Mouse (Mus musculus) mouse embryonic stem cell (cell line): ENCODE results near the gene Sorcs1.

Experiments
- in situ Hi-C, 2 experiments: fragments of 300-500 bp; cut with MboI; formaldehyde crosslinking; loops; 1 replicate in 1 of 2; 3 replicates in 1 of 2; pipeline ENCODE4 v1.14.3; 2019 to 2020; ENCODE audit warnings: low sequenced_read_pairs in 2 of 2, low pct_unique_long_range_greater_than_20kb in 1 of 2, mixed read lengths in 1 of 2; ENCODE audit not compliant: unreplicated experiment in 1 of 2

Gene Sorcs1

GRCm38 (mm10) chr19:50677903-50678896 is at the start of gene Sorcs1:
Gene Sorcs1 (minus strand): TSS chr19:50678646.
- in situ Hi-C loops = no loop called here

GRCm38 (mm10) chr19:50683277-50683676 is 4.8 kb upstream of the Sorcs1 start:
- in situ Hi-C loops = no loop called here

- in situ Hi-C loops = no loop called here
Measured at GRCm38 (mm10) chr19:50678946-50679345, 500 bp upstream of the Sorcs1 start.

GRCm38 (mm10) chr19:50676578-50677524 is 1.6 kb downstream of the Sorcs1 start:
- in situ Hi-C loops = no loop called here

- in situ Hi-C loops = no loop called here
Measured at GRCm38 (mm10) chr19:50674921-50675320, 3.5 kb downstream of the Sorcs1 start.

- in situ Hi-C loops = no loop called here
Measured at GRCm38 (mm10) chr19:50667516-50667915, 10.9 kb downstream of the Sorcs1 start.

- in situ Hi-C loops = no loop called here
Measured at GRCm38 (mm10) chr19:50664311-50664710, 14.1 kb downstream of the Sorcs1 start.

- in situ Hi-C loops = no loop called here
Measured at GRCm38 (mm10) chr19:50659144-50659543, 19.3 kb downstream of the Sorcs1 start.

- in situ Hi-C loops = no loop called here
Measured at GRCm38 (mm10) chr19:50652750-50653149, 25.7 kb downstream of the Sorcs1 start.

- in situ Hi-C loops = no loop called here
Measured at GRCm38 (mm10) chr19:50643836-50644235, 34.6 kb downstream of the Sorcs1 start.

- in situ Hi-C loops = no loop called here
Measured at GRCm38 (mm10) chr19:50642121-50642520, 36.3 kb downstream of the Sorcs1 start.

GRCm38 (mm10) chr19:50640251-50641032 is 38.0 kb downstream of the Sorcs1 start:
- in situ Hi-C loops = no loop called here

- in situ Hi-C loops = no loop called here
Measured at GRCm38 (mm10) chr19:50638176-50638575, 40.3 kb downstream of the Sorcs1 start.

GRCm38 (mm10) chr19:50614013-50614412 is 64.4 kb downstream of the Sorcs1 start:
- in situ Hi-C loops = no loop called here

GRCm38 (mm10) chr19:50611619-50612018 is 66.8 kb downstream of the Sorcs1 start:
- in situ Hi-C loops = no loop called here

GRCm38 (mm10) chr19:50603882-50604281 is 74.6 kb downstream of the Sorcs1 start:
- in situ Hi-C loops = no loop called here

- in situ Hi-C loops = no loop called here
Measured at GRCm38 (mm10) chr19:50603380-50603779, 75.1 kb downstream of the Sorcs1 start.

- in situ Hi-C loops = no loop called here
Measured at GRCm38 (mm10) chr19:50597300-50597699, 81.1 kb downstream of the Sorcs1 start.
